Mouse (Mus musculus): Measurements from ENCODE around the gene Cbln3. TPM values are rescaled to one million over a fixed set of nuclear protein-coding genes. Genes with fewer than 3 reads are reported as not detected.

Cbln3 gene
- polyA plus RNA-seq, 1 experiment: 0.05 TPM

GRCm38 (mm10) chr14:55918240-55919082 lies 34.3 kb upstream of the Cbln3 start:
- no peak for TF ChIP-seq MYOD1 (IDR thresholded peaks at IDR 0.05; ENCODE audit: control insufficient read depth, insufficient read length, low read depth)
- peak; percentile 60 for TF ChIP-seq CTCF (IDR thresholded peaks at IDR 0.05; ENCODE audit: control insufficient read depth, insufficient read depth, insufficient read length)
- H3K4me3 ChIP-seq (ENCODE audit: insufficient read depth, poor library complexity, severe bottlenecking): no peak overlapping the region
- no peak overlapping the region for H3ac ChIP-seq (ENCODE audit: control insufficient read depth, insufficient read length, low read depth)
- H3K79me3 ChIP-seq (ENCODE audit: low read depth): no peaks in the 10 kb centered on the region
- H3K27me3 ChIP-seq (ENCODE audit: control insufficient read depth, insufficient read depth, insufficient read length): no peaks in the 10 kb centered on the region
- H3K36me3 ChIP-seq (ENCODE audit: control insufficient read depth, insufficient read depth): no peaks in the 10 kb centered on the region
- no peaks in the 10 kb centered on the region for H3K79me2 ChIP-seq (ENCODE audit: control insufficient read depth, insufficient read depth)

- TF ChIP-seq MYOG (IDR thresholded peaks at IDR 0.05; ENCODE audit: control insufficient read depth, extremely low read depth, insufficient read length): no peak
- TF ChIP-seq CTCF (IDR thresholded peaks at IDR 0.05; ENCODE audit: control insufficient read depth, insufficient read depth, insufficient read length): no peak
- TF ChIP-seq CEBPB (IDR thresholded peaks at IDR 0.05; ENCODE audit: low read depth): no peak
- TF ChIP-seq USF1 (IDR thresholded peaks at IDR 0.05; ENCODE audit: low read depth): no peak
- no peak for TF ChIP-seq MYOD1 (IDR thresholded peaks at IDR 0.05; ENCODE audit: control insufficient read depth, insufficient read length, low read depth)
- no peak for TF ChIP-seq FOSL1 (IDR thresholded peaks at IDR 0.05; ENCODE audit: insufficient read depth, low read length, poor library complexity, severe bottlenecking)
- no peak for TF ChIP-seq MAX (IDR thresholded peaks at IDR 0.05)
- Histone ChIP-seq H3K36me3 (ENCODE audit: control insufficient read depth, insufficient read depth) (no peaks in the 10 kb centered on the region), H3K79me3 (ENCODE audit: low read depth) (no peaks in the 10 kb centered on the region), H3K79me2 (ENCODE audit: control insufficient read depth, insufficient read depth) (no peaks in the 10 kb centered on the region), H3K27me3 (ENCODE audit: control insufficient read depth, insufficient read depth, insufficient read length) (no peaks in the 10 kb centered on the region), H3ac (ENCODE audit: control insufficient read depth, insufficient read length, low read depth) (no peak overlapping the region), H3K4me3 (ENCODE audit: insufficient read depth, poor library complexity, severe bottlenecking) (no peak overlapping the region)
Measured at GRCm38 (mm10) chr14:55913406-55913805, 29.2 kb upstream of the Cbln3 start.

DNA sequence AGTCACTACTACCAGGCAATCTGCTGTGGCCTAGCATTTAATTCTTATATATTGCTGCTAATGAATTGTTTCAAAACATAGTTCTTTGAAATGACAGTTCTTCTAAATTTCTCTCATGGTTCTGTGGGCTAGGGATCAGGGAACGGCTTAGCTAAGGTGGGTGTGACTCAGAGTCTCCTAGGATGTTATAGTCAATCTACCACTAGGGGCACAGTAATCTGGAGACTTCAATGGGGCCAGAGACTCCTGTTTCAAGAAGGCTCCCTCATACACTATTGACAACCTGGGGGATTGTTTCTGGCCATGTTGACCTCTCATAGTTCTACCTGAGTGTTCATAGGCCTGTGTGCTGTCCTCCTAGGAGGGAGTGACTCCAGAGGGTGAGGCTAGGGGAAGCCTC lies 21.3 kb upstream of the Cbln3 start:
- no peak overlapping the region for H3K4me3 ChIP-seq (ENCODE audit: insufficient read depth, poor library complexity, severe bottlenecking)
- H3K79me2 ChIP-seq (ENCODE audit: control insufficient read depth, insufficient read depth): no peaks in the 10 kb centered on the region
- H3K36me3 ChIP-seq (ENCODE audit: control insufficient read depth, insufficient read depth): no peaks in the 10 kb centered on the region
- no peak for TF ChIP-seq FOSL1 (IDR thresholded peaks at IDR 0.05; ENCODE audit: insufficient read depth, low read length, poor library complexity, severe bottlenecking)
- no peak for TF ChIP-seq MYOD1 (IDR thresholded peaks at IDR 0.05; ENCODE audit: control insufficient read depth, insufficient read length, low read depth)
- no peak for TF ChIP-seq CEBPB (IDR thresholded peaks at IDR 0.05; ENCODE audit: low read depth)
- TF ChIP-seq USF1 (IDR thresholded peaks at IDR 0.05; ENCODE audit: low read depth): no peak
- TF ChIP-seq MYOG (IDR thresholded peaks at IDR 0.05; ENCODE audit: control insufficient read depth, extremely low read depth, insufficient read length): no peak
- TF ChIP-seq MAX (IDR thresholded peaks at IDR 0.05): no peak
- TF ChIP-seq CTCF (IDR thresholded peaks at IDR 0.05; ENCODE audit: control insufficient read depth, insufficient read depth, insufficient read length): no peak
- H3K79me3 ChIP-seq (ENCODE audit: low read depth): no peaks in the 10 kb centered on the region
- no peak overlapping the region for H3ac ChIP-seq (ENCODE audit: control insufficient read depth, insufficient read length, low read depth)
- H3K27me3 ChIP-seq (ENCODE audit: control insufficient read depth, insufficient read depth, insufficient read length): peaks cover 6% of the 10 kb centered on the region

DNA sequence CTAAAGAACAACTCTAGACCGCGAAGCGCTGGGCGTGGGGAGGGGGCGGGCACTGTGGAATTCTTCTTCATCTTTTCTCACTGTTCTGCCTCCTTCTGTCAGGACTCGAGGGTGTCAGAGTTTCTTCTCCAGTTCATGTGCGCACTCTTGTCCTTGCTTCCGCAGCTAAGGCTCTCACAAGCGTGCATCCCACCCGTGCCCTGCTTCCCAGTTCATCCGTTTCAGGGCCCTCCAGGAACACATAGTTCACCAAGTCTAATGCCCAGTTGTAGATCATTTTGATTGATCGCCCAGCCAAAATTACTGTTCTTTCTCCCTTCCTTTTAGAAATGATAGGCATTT lies 16.2 kb upstream of the Cbln3 start:
- Histone ChIP-seq H3ac (ENCODE audit: control insufficient read depth, insufficient read length, low read depth) (no peak overlapping the region), H3K4me3 (ENCODE audit: insufficient read depth, poor library complexity, severe bottlenecking) (no peak overlapping the region), H3K79me3 (ENCODE audit: low read depth) (no peaks in the 10 kb centered on the region), H3K27me3 (ENCODE audit: control insufficient read depth, insufficient read depth, insufficient read length) (no peaks in the 10 kb centered on the region), H3K36me3 (ENCODE audit: control insufficient read depth, insufficient read depth) (peaks cover 20% of the 10 kb centered on the region), H3K79me2 (ENCODE audit: control insufficient read depth, insufficient read depth) (no peaks in the 10 kb centered on the region)
- TF ChIP-seq CEBPB (IDR thresholded peaks at IDR 0.05; ENCODE audit: low read depth) (no peak), CTCF (IDR thresholded peaks at IDR 0.05; ENCODE audit: control insufficient read depth, insufficient read depth, insufficient read length) (no peak)

DNA sequence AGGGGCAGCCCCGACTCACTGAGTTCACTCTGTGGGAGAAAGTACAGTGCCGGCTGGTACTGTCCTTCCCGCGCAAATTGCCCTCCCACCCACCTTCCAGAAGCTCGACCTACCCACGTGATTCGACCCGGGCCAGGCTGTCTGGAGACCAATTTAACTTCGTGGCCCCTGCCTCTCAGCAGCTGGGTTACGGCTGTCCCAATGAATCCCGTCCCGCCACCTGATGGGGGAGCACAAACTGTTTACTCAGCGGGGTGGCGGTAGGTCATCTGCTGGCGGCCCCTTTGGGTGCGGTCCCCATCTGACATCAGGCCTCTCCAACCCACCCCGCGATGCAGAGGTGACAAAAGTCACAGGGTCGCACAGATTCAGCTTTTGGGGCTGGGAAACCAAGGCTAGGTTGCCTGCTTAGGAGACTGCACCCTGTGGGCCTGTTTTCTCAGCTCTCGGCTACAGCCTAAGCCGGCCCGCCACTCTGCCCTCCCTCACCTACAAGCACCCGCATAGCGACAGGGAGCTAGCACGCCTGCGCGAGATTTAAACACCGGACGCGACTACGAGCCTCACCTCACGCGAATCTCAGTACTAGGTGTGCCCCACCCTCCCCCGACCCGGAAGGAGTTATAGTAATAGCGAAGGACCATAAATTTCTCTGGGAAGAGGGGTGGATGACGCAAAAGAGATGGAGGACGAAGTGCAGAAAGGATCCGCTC lies 15.7 kb upstream of the Cbln3 start, which contains the start of gene Sdr39u1:
Gene Sdr39u1 (minus strand): TSS at position 593 of the 713 bp plus-strand sequence.
- Histone ChIP-seq H3K27me3 (ENCODE audit: control insufficient read depth, insufficient read depth, insufficient read length) (no peaks in the 10 kb centered on the region), H3K36me3 (ENCODE audit: control insufficient read depth, insufficient read depth) (peaks cover 25% of the 10 kb centered on the region), H3K79me2 (ENCODE audit: control insufficient read depth, insufficient read depth) (no peaks in the 10 kb centered on the region), H3K4me3 (ENCODE audit: insufficient read depth, poor library complexity, severe bottlenecking) (no peak within 1 kb of the TSS), H3ac (ENCODE audit: control insufficient read depth, insufficient read length, low read depth) (no peak within 1 kb of the TSS), H3K79me3 (ENCODE audit: low read depth) (no peaks in the 10 kb centered on the region)
- no peak for TF ChIP-seq FOSL1 (IDR thresholded peaks at IDR 0.05; ENCODE audit: insufficient read depth, low read length, poor library complexity, severe bottlenecking)
- no peak for TF ChIP-seq MYOD1 (IDR thresholded peaks at IDR 0.05; ENCODE audit: control insufficient read depth, insufficient read length, low read depth)
- no peak for TF ChIP-seq MAX (IDR thresholded peaks at IDR 0.05)
- TF ChIP-seq CTCF (IDR thresholded peaks at IDR 0.05; ENCODE audit: control insufficient read depth, insufficient read depth, insufficient read length): no peak
- TF ChIP-seq USF1 (IDR thresholded peaks at IDR 0.05; ENCODE audit: low read depth): no peak
- TF ChIP-seq MYOG (IDR thresholded peaks at IDR 0.05; ENCODE audit: control insufficient read depth, extremely low read depth, insufficient read length): no peak
- no peak for TF ChIP-seq CEBPB (IDR thresholded peaks at IDR 0.05; ENCODE audit: low read depth)

Data from C2C12 (cell line).